Mouse (Mus musculus) thymus, postnatal 25 days (tissue): ENCODE measurements at regions not wholly inside any gene's neighbourhood (a gene's known extent, or its start where the extent isn't known, plus 50 kb on each side); places are given as distances from the start of the nearest gene placed in this dataset.
A peak's percentile ranks its signal among the peaks of the same experiment; 100 is the strongest.

Source experiments
- DNase-seq: peaks from one replicate; pipeline ENCODE4 v3.0.0; 2022

DNA sequence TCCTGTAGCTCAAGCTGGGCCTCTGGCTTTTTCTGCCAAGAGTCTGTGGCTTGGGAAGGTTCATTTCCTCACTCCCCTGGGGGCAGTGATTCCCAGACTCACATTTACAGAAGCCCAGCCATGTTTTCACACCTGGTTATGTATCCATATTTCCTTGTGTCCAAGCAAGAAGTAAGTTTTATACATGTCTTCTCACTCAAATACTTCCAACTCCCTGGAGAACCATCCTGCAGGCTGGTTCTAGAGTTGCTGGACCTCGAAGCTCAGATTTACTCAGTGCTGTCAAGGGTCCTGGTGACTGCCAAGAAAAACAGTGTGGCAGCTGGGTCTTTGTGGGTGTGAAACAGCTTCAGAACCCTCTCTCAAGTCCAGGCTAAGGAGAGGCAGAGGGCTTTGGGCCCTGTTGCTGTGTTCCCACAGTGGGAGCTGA, 537.6 kb upstream of the Nrp1 start:
- DNase-seq = no peak

DNA sequence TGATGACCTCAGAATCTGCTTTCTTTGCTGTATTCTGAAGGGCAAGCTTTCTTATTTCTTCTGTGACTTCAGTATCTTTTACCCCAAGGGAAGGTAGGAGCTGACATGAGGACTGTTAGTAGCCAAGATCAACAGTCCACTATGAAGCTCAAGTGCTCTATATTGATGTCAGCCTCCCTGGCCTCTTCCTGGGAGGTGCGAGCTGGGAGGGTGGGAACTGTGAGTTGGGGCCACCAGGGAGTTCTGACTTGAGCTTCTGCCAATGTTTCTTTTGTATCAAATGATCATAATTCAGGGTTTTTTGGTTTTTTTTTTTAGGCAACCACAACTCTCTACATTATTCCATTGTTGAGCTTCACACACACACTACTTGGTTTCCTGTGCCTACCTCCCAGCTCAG, 536.8 kb upstream of the Nrp1 start:
- no peak for DNase-seq

DNA sequence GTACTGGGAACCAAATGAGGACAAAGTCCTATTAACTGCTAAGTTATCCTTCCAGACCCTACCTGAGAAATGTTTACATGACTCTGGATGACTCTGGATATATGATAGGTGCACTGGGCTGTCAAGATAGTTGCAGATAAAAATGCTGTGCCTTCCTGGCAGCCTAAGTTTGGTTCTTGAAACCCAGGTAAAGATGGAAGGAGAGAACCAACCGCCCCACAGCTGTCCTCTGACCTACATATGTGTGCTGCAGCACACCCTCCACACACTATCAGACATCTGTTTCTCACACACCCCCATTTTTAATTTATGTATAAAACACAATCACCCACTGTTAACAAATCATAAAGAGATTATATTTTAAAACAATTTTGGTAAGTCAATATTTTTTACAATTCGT, 533.4 kb upstream of the Nrp1 start:
- peak; percentile 36 for DNase-seq

GRCm38 (mm10) chr8:127827826-127828225, 530.6 kb upstream of the Nrp1 start:
- no peak for DNase-seq

DNA sequence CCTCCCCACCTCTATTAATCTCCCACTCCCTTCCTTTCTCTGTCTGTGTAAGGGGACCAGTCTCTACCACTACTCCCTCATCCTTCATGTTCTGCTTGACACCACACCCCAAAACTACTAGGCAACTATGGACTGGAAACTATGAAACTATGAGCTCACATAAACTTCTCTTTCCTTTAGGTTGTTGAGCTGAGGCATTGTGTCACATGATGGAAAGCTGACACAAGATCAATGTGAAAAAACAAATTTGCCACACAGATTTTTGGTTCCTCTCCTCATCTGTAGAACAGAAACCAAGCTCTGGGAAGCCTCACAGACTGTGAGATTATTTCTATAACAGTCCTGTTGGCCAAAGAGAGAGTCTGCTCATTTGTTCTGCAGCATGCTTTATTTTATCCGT, 528.7 kb upstream of the Nrp1 start:
- DNase-seq = no peak

DNA sequence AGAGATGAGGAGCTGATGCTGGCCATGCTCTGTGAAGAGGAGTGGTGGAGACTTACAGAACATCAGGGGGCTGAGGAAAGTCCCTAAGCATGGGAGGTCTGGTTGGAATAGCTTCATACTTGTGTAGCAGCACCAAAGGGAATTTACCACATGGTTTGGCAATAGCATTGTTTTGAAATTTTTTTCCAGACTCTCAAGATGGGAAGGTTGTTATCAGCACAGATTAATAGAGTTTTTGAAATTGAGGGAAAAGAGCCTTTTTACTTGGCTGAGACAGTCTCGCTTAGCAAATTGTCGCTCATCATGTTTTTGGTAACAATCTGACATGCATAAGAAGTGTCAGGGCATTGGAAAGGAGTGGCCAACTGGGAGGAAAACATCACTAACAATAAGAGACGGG, 524.4 kb upstream of the Nrp1 start:
- no peak for DNase-seq

- no peak for DNase-seq
Measured at GRCm38 (mm10) chr8:127836410-127837206, 521.8 kb upstream of the Nrp1 start.

GRCm38 (mm10) chr8:127838311-127838710, 520.1 kb upstream of the Nrp1 start:
- no peak for DNase-seq

DNA sequence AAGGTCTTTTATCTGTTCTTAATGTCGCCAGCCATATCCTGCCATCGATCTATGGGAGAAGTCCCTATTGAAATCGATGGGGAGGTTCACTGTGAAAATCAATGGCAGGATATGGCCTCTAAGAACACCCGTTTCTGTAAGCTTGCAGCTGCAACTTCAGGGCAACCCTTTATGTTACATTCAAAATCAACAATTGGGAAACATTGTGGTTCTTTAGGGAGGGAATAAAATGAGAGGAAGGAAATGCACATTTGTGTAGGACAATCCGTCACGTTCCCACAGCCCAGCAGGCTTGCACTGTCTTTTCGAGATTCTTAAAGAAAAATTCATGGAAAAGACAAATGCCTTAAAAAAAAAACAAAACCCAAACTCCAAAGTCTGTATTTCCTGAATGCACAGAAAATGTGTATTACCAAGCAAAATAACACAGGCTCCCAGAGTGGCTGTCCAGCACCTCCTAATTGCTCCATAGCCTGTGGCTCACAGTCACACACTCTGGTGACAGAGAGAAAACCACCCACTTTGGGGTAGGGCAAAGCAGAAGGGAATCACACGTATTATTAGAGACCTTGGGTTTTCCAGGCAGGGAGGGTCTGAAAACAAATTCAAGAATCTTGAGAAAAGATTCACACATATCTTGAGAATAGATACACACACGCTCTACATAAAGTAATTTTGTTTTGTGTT, 510.9 kb upstream of the Nrp1 start:
- no peak for DNase-seq

GRCm38 (mm10) chr8:127849926-127850325, 508.5 kb upstream of the Nrp1 start:
- DNase-seq = no peak

- DNase-seq = no peak
Measured at GRCm38 (mm10) chr8:127855653-127856300, 502.6 kb upstream of the Nrp1 start.

DNA sequence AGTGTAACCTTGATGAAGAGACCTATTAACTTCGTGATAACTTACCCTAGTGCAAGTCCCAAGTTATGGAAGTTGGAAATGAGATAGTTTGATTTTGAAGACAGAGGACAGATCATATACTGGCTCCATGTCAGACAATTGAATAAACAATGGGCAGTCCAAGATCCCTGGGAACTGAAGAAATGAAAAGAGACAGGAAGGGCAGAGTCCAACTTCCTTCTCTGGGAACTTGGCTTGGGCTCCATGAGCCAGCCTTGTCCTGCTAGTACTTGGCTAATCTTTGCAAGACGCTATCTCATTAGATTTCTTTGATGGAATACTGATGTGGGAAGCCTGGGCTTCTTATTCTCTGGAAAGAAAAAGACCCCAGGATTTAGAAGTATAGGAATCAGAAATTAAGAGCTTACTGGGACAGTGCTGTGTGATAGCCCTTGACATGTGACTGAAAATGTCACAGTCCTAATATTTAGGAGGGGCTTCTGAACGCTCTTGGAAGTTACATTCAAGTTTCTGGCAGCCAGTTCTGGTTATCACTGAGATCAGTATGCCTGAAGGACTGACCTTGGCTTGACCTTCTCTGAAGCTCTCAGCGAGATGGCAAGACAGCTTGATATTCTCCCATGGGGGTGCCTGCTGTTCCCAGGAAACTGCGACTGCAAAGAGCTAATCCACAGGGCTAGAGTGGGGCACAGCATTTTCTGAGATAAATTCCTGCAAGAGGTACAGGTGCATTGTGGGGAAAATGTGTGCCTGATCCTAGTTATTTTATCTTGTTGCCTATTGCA, 501.9 kb upstream of the Nrp1 start:
- no peak for DNase-seq

GRCm38 (mm10) chr8:127859036-127859435, 499.4 kb upstream of the Nrp1 start:
- no peak for DNase-seq

- no peak for DNase-seq
Measured at GRCm38 (mm10) chr8:127860376-127860775, 498.0 kb upstream of the Nrp1 start.

DNA sequence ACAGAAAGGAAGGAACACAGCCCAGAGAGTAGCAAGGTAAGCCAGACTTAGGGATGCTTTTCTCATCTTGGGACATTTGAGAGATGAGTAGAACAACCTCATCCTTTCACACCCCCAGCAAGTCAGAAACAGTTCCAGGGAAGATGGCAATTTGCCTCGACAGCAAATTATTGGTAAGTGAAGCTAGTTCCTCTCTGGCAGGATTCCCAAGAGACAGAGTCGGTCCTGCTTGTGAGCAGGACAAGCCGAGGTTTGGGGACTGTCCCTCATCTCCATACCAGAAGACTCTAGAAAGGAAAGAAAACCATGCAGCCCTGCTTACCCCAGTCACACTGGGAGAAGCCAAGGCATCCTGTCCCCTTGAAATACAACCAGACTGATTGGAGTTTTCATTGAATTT, 497.5 kb upstream of the Nrp1 start:
- DNase-seq = no peak

GRCm38 (mm10) chr8:127884641-127885040, 473.8 kb upstream of the Nrp1 start:
- DNase-seq = no peak

- DNase-seq = no peak
Measured at GRCm38 (mm10) chr8:127885211-127885610, 473.2 kb upstream of the Nrp1 start.

- no peak for DNase-seq
Measured at GRCm38 (mm10) chr8:127885831-127886230, 472.6 kb upstream of the Nrp1 start.

- DNase-seq = no peak
Measured at GRCm38 (mm10) chr8:127890729-127891128, 467.7 kb upstream of the Nrp1 start.

- no peak for DNase-seq
Measured at GRCm38 (mm10) chr8:127894284-127894683, 464.1 kb upstream of the Nrp1 start.

DNA sequence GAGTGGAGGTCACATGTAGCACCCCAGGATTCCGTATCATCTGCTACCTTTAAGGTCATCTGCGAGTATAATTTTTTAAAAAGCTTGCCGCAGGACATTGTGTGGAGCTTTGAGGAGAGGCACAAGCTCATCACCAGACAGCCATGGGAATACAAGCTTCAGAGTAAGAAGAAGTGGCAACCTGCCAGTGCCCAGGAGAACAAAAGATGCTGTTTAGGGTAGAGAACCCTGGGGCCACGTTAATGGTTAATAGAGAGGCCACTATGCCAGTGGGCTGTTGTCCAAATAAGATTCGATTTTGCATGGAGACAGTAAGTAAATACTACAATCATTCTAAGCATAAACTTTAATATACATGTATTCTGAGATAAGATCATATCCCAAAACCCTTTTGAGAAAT, 450.0 kb upstream of the Nrp1 start:
- DNase-seq = no peak

DNA sequence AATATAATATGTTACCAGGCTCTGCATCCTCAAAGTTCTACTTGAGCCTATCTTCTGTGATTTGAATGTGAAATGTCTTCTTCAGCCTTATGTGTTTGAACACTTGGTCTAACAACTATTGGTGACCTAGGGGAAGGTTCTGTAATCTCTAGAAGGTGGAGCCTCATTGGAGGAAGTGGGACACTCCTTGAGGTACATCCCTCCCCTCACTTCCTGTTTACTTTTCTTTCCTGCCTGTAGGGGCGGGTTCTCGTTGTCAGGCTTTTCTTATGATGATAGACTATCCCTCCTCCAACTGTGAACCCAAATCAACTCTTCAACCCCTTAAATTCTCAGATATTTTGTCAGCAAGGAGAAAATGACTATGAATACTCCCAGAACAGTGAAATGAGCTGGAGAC, 448.8 kb upstream of the Nrp1 start:
- DNase-seq = no peak

GRCm38 (mm10) chr8:127914086-127914485, 444.3 kb upstream of the Nrp1 start:
- DNase-seq = no peak
